Mouse (Mus musculus) G1E (cell line): Measurements from ENCODE around the gene Bri3bp. TPM values are rescaled to one million over a fixed set of nuclear protein-coding genes. Genes with fewer than 3 reads are reported as not detected.
A peak's percentile ranks its signal among the peaks of the same experiment; 100 is the strongest.

Source experiments
- ATAC-seq: 2 replicates; pipeline ENCODE4 v1.8.0; 2016; ENCODE audit warnings: mild to moderate bottlenecking; ENCODE audit not compliant: insufficient number of reproducible peaks, poor library complexity, low FRiP score, severe bottlenecking; ENCODE audit errors: extremely low read depth
- DNase-seq: peaks from one replicate; pipeline ENCODE4 v3.0.0; 2012; ENCODE audit warnings: low spot score
- H3K27me3 ChIP-seq: 2 replicates; pipeline ENCODE4 v1.6.1; 2012; ENCODE audit warnings: mild to moderate bottlenecking, low read length, inconsistent platforms; ENCODE audit not compliant: insufficient read depth
- H3K36me3 ChIP-seq: replicated peaks from 2 replicates; pipeline ENCODE3; 2012; ENCODE audit warnings: mild to moderate bottlenecking, inconsistent platforms
- H3K4me1 ChIP-seq: 2 replicates; pipeline ENCODE4 v1.6.1; 2012; ENCODE audit warnings: low read depth, low read length, inconsistent platforms, mixed read lengths; ENCODE audit not compliant: insufficient read depth
- H3K4me3 ChIP-seq: 2 replicates; pipeline ENCODE4 v1.5.1; 2012; ENCODE audit warnings: low read depth, mild to moderate bottlenecking, inconsistent platforms, low read length, moderate library complexity, mixed read lengths
- H3K9me3 ChIP-seq: replicated peaks from 2 replicates; pipeline ENCODE4 v1.6.1; 2012; ENCODE audit warnings: inconsistent platforms
- CTCF ChIP-seq: IDR thresholded peaks from 2 replicates; pipeline ENCODE4 v1.5.1; 2012; ENCODE audit warnings: low read depth, low read length, inconsistent platforms, mixed read lengths
- GATA1 ChIP-seq: IDR thresholded peaks from 2 replicates; pipeline ENCODE4 v1.6.1; 2012; ENCODE audit warnings: borderline replicate concordance, low read length, inconsistent platforms, mixed read lengths
- GATA2 ChIP-seq: IDR thresholded peaks from 2 replicates; pipeline ENCODE4 v1.6.1; 2012; ENCODE audit warnings: low read depth, low read length, inconsistent platforms, borderline replicate concordance
- POLR2AphosphoS5 ChIP-seq: IDR thresholded peaks from 2 replicates; pipeline ENCODE4 v1.6.1; 2012; ENCODE audit warnings: low read depth, low read length, inconsistent platforms; ENCODE audit not compliant: insufficient replicate concordance
- TAL1 ChIP-seq: conservative IDR thresholded peaks from 2 replicates; pipeline ENCODE4 v1.6.1; 2012; ENCODE audit warnings: low read depth, low read length, inconsistent platforms, mixed read lengths
- polyA plus RNA-seq: library from polyadenylated mRNA; stranded (reverse); fragments of >175 nt; gene quantifications from 2 replicates; pipeline ENCODE4 v1.2.3, GENCODE M21; 2012
- total RNA-seq, 2 experiments: library from RNA; stranded (forward) in 1 of 2; stranded (reverse) in 1 of 2; fragments of 200-1000 nt in 1 of 2; fragments of >200 nt in 1 of 2; fragmentation: Nextera tagmentation in 1 of 2; gene quantifications; 2 replicates each; pipeline ENCODE4 v1.2.3; 2014 to 2017

Gene Bri3bp
- total and polyA plus RNA-seq, 3 experiments = 14.6 to 76.6 (median 50.1) TPM

DNA sequence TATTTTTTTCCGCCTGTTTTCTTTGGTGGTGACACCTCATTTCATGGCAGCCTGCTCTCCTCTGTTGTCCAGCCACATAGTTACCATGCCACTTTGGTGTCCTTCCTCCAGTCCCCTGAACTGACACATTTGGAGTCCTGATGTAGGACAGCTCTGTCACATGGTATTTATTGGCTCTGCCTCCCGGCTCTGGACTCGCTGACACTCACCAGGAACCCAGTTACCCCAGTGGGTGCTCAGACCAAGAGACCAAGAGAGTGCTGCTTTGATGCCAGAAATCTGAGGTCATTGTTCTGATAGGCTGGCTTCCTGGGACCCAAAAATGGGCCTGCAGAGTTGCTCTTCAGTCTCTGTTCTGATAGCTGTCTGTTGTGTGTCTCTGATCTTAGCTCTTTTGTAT is 6.7 kb downstream of the Bri3bp start:
- TF ChIP-seq CTCF (no peak), GATA2 (no peak), GATA1 (no peak), TAL1 (no peak), POLR2AphosphoS5 (no peak)

DNA sequence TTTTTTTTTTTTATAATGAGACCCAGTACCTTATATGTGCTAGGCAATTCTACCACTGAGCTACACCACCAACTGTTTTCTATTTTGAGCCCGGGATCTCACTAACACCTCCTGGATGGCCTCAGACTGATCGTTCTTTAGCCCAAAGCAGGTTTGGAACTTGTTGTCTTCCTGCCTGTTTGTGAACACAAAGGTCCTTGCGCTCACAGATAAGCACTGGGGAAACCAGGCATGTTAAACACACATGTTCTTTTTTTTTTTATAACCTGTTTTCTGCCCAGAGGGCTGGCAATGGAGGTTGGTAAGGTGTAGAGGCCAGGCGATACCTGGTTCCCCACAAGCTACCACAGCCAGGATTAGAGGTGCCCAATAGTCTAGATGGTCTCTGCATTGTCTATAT is 7.3 kb downstream of the Bri3bp start:
- no peak for TF ChIP-seq CTCF
- TF ChIP-seq GATA2 = no peak
- TF ChIP-seq TAL1 = no peak
- TF ChIP-seq POLR2AphosphoS5 = no peak
- no peak for TF ChIP-seq GATA1
- Histone ChIP-seq H3K36me3 (peaks cover 98% of the 10 kb centered on the region), H3K9me3 (peaks cover under 1% of the 10 kb centered on the region; the same call in 1 of the 2 replicates), H3K27me3 (no peaks in the 10 kb centered on the region), H3K4me3 (no peak overlapping the region), H3K4me1 (peaks cover 60% of the 10 kb centered on the region)
- DNase-seq (no peak), ATAC-seq (no peak)

More for the DNA sequence above, 6.7 kb downstream of the Bri3bp start:
- peaks cover 4% of the 10 kb centered on the region; the same call in 1 of the 2 replicates for H3K9me3 ChIP-seq
- peaks cover 95% of the 10 kb centered on the region for H3K36me3 ChIP-seq
- H3K4me3 ChIP-seq = no peak overlapping the region
- no peaks in the 10 kb centered on the region for H3K27me3 ChIP-seq
- ATAC-seq = no peak
- DNase-seq = no peak
- peaks cover 66% of the 10 kb centered on the region for H3K4me1 ChIP-seq

DNA sequence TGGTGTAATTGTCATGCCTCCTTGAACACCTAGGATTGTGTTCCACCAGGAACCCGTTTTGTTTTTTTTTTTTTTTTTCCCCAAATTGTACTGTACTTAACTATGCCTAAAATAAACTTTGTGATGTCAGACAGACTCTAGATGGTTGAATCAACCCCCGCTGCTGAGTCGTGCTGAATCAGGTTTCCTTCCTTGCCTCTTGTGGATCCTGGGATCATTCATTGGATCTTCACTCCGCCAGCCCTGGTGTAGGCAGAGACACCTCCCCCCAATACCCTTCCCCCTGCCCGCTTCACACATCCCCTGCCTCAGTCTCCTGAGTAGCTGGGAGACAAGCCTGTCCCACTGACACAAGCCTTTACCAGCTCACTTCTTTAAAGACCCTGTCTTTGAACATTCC is 7.9 kb downstream of the Bri3bp start:
- Histone ChIP-seq H3K4me1 (peaks cover 53% of the 10 kb centered on the region), H3K36me3 (peaks cover 98% of the 10 kb centered on the region), H3K4me3 (no peak overlapping the region), H3K9me3 (no peaks in the 10 kb centered on the region), H3K27me3 (no peaks in the 10 kb centered on the region)
- no peak for TF ChIP-seq POLR2AphosphoS5
- no peak for TF ChIP-seq TAL1
- no peak for TF ChIP-seq GATA1
- TF ChIP-seq CTCF = no peak
- TF ChIP-seq GATA2 = no peak
- no peak for ATAC-seq
- no peak for DNase-seq

DNA sequence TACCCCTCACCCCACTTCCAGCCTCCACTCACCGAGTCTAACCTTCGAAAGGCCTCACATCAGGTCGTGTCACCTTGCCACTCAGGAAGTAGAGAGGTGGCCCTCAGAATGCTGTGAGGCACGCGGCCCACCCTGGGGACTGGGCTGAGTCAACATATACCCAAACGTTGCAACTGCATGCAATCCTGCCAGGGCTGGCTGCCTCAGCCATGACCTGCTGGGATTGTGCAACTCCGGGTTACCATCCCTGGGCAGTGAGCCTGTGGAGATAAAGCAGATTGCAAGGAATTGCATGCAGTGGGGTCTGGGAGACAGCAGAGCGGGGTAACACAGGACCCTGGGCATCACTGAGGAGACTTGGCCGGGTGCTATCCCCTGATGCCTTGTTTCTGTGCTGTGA is 11.2 kb downstream of the Bri3bp start:
- H3K36me3 ChIP-seq = peaks cover 96% of the 10 kb centered on the region
- no peaks in the 10 kb centered on the region for H3K9me3 ChIP-seq
- H3K4me3 ChIP-seq = no peak overlapping the region
- ATAC-seq = no peak
- TF ChIP-seq GATA1 (no peak), POLR2AphosphoS5 (no peak), GATA2 (no peak), CTCF (no peak), TAL1 (no peak)
- peaks cover 40% of the 10 kb centered on the region for H3K4me1 ChIP-seq
- DNase-seq = no peak
- no peaks in the 10 kb centered on the region for H3K27me3 ChIP-seq

- H3K27me3 ChIP-seq = no peaks in the 10 kb centered on the region
- peaks cover 82% of the 10 kb centered on the region for H3K36me3 ChIP-seq
- ATAC-seq = no peak
- TF ChIP-seq GATA1 = no peak
- no peak for TF ChIP-seq CTCF
- no peak for TF ChIP-seq GATA2
- no peak for TF ChIP-seq POLR2AphosphoS5
- H3K4me3 ChIP-seq = no peak overlapping the region
- no peaks in the 10 kb centered on the region for H3K9me3 ChIP-seq
- DNase-seq = no peak
- H3K4me1 ChIP-seq = peaks cover 35% of the 10 kb centered on the region
These were observed 14.7 kb downstream of the Bri3bp start for GRCm38 (mm10) chr5:125456100-125456499.

- Histone ChIP-seq H3K4me1 (peaks cover 33% of the 10 kb centered on the region), H3K4me3 (no peak overlapping the region), H3K27me3 (no peaks in the 10 kb centered on the region), H3K36me3 (peaks cover 75% of the 10 kb centered on the region), H3K9me3 (no peaks in the 10 kb centered on the region)
- no peak for DNase-seq
- peak; percentile 57; the same call in 1 of the 2 replicates for ATAC-seq
- no peak for TF ChIP-seq TAL1
- no peak for TF ChIP-seq GATA2
- no peak for TF ChIP-seq CTCF
- TF ChIP-seq GATA1 = no peak
- TF ChIP-seq POLR2AphosphoS5 = no peak
These were observed 16.2 kb downstream of the Bri3bp start for GRCm38 (mm10) chr5:125457538-125457937.

GRCm38 (mm10) chr5:125460574-125460973 is 19.2 kb downstream of the Bri3bp start:
- no peak for DNase-seq
- TF ChIP-seq CTCF (no peak), POLR2AphosphoS5 (no peak), GATA2 (no peak), GATA1 (no peak), TAL1 (no peak)

More at GRCm38 (mm10) chr5:125460574-125460973, 19.2 kb downstream of the Bri3bp start:
- no peaks in the 10 kb centered on the region for H3K9me3 ChIP-seq
- no peak for ATAC-seq
- peaks cover 37% of the 10 kb centered on the region for H3K4me1 ChIP-seq
- H3K27me3 ChIP-seq = no peaks in the 10 kb centered on the region
- peaks cover 59% of the 10 kb centered on the region for H3K36me3 ChIP-seq
- no peak overlapping the region for H3K4me3 ChIP-seq
